Mouse (Mus musculus): Measurements from ENCODE around the gene Ano9.

The Ano9 gene

GRCm38 (mm10) chr7:141117636-141118035 lies at the start of gene Ano9:
Gene Ano9 (minus strand): TSS chr7:141117806.
- POLR2A ChIA-PET, result interaction anchor here in 3 of 4 experiments (0.5 to 1.8 kb wide), 7 partner anchors 25 to 345 kb away, joined by 3 to 6 read pairs (median 4); partner anchors contain the start of gene Rassf7 (in 1 of the 3)
- CTCF ChIA-PET, result interaction anchor here in 2 of 4 experiments (0.7 to 1.1 kb wide), 2 partner anchors 14 to 25 kb away, joined by 3 to 5 read pairs; no protein-coding TSS in a partner anchor

GRCm38 (mm10) chr7:141164850-141165249 lies 47.2 kb upstream of the Ano9 start:
- ChIA-PET POLR2A (interaction anchor here in 3 of 4 experiments (0.6 to 10.4 kb wide), 23 partner anchors 8 to 191 kb away, joined by 3 to 77 read pairs (median 4); partner anchors contain the start of genes Ptdss2 (in 2 of the 3), Rassf7 (in 1 of the 3) and Rnh1 (in 1 of the 3)), CTCF (interaction anchor here in 2 of 4 experiments (0.6 to 2.6 kb wide), 6 partner anchors 12 to 22 kb away, joined by 3 to 6 read pairs (median 4); no protein-coding TSS in a partner anchor)

GRCm38 (mm10) chr7:141164397-141164796 lies 46.8 kb upstream of the Ano9 start:
- CTCF ChIA-PET, result interaction anchor here in 2 of 4 experiments (0.6 to 2.6 kb wide), 7 partner anchors 12 to 261 kb away, joined by 3 to 6 read pairs (median 3); no protein-coding TSS in a partner anchor
- POLR2A ChIA-PET, result interaction anchor here (0.6 to 10.4 kb wide), 30 partner anchors 8 to 191 kb away, joined by 3 to 77 read pairs (median 4); partner anchors contain the start of genes Ptdss2 (in 2 of the 4), Rnh1 (in 2 of the 4), Hras (in 1 of the 4) and Lrrc56 (in 1 of the 4)

GRCm38 (mm10) chr7:141155362-141155761 lies 37.8 kb upstream of the Ano9 start:
- ChIA-PET CTCF (interaction anchor here in 1 of 4 experiments (1.2 kb wide), 1 partner anchor 67 kb away, joined by 3 read pairs; no protein-coding TSS in a partner anchor), POLR2A (interaction anchor here in 2 of 4 experiments (1.3 to 4.6 kb wide), 4 partner anchors 8 to 57 kb away, joined by 3 to 20 read pairs (median 4); no protein-coding TSS in a partner anchor)

- ChIA-PET CTCF (interaction anchor here in 3 of 4 experiments (0.6 to 2.2 kb wide), 10 partner anchors 8 to 353 kb away, joined by 3 to 8 read pairs (median 4); partner anchors contain the start of genes Ptdss2 (in 1 of the 3), Rassf7 (in 1 of the 3) and Sigirr (in 1 of the 3)), POLR2A (interaction anchor here (0.6 to 6.9 kb wide), 52 partner anchors 9 to 328 kb away, joined by 3 to 77 read pairs (median 4); partner anchors contain the start of genes Ptdss2 (in 3 of the 4), Rassf7 (in 2 of the 4), Taldo1 (in 2 of the 4) and B4galnt4 (in 1 of the 4))
Observed at GRCm38 (mm10) chr7:141148639-141149038, 31.0 kb upstream of the Ano9 start.

- POLR2A ChIA-PET, result interaction anchor here in 3 of 4 experiments (0.6 to 6.9 kb wide), 22 partner anchors 11 to 268 kb away, joined by 3 to 77 read pairs (median 8); partner anchors contain the start of genes Ptdss2 (in 3 of the 3), Rassf7 (in 2 of the 3), Sigirr (in 2 of the 3) and B4galnt4 (in 1 of the 3)
Observed at GRCm38 (mm10) chr7:141147044-141147443, 29.4 kb upstream of the Ano9 start.

GRCm38 (mm10) chr7:141146043-141146595 lies 28.5 kb upstream of the Ano9 start:
- ChIA-PET POLR2A (interaction anchor here (0.6 to 6.9 kb wide), 17 partner anchors 11 to 156 kb away, joined by 3 to 77 read pairs (median 5); partner anchors contain the start of genes Ptdss2 (in 2 of the 4), Rassf7 (in 1 of the 4) and Rnh1 (in 1 of the 4)), CTCF (interaction anchor here in 3 of 4 experiments (0.5 to 1.4 kb wide), 4 partner anchors 31 to 1446 kb away, joined by 3 to 5 read pairs (median 4); partner anchors contain the start of gene Odf3 (in 1 of the 3))

More at GRCm38 (mm10) chr7:141147044-141147443, 29.4 kb upstream of the Ano9 start:
- CTCF ChIA-PET, result interaction anchor here in 3 of 4 experiments (0.6 to 1.1 kb wide), 5 partner anchors 24 to 282 kb away, joined by 3 to 5 read pairs (median 3); partner anchors contain the start of gene Cend1 (in 1 of the 3)

GRCm38 (mm10) chr7:141145403-141145802 lies 27.8 kb upstream of the Ano9 start:
- ChIA-PET POLR2A (interaction anchor here in 3 of 4 experiments (0.6 to 6.9 kb wide), 20 partner anchors 11 to 155 kb away, joined by 3 to 77 read pairs (median 4); partner anchors contain the start of genes Ptdss2 (in 1 of the 3), Rassf7 (in 1 of the 3), Rnh1 (in 1 of the 3) and Sigirr (in 1 of the 3)), CTCF (interaction anchor here (0.5 to 1.4 kb wide), 8 partner anchors 13 to 1445 kb away, joined by 3 to 5 read pairs (median 3); partner anchors contain the start of genes Rnh1 (in 2 of the 4) and Odf3 (in 1 of the 4))

- POLR2A ChIA-PET, result interaction anchor here in 2 of 4 experiments (1.0 to 6.9 kb wide), 14 partner anchors 10 to 53 kb away, joined by 3 to 77 read pairs (median 4); partner anchors contain the start of genes Ptdss2 (in 1 of the 2), Rnh1 (in 1 of the 2) and Sigirr (in 1 of the 2)
- CTCF ChIA-PET, result interaction anchor here in 3 of 4 experiments (0.6 to 1.4 kb wide), 7 partner anchors 14 to 229 kb away, joined by 3 to 5 read pairs (median 3); partner anchors contain the start of gene Rnh1 (in 2 of the 3)
Observed at GRCm38 (mm10) chr7:141144650-141145049, 27.0 kb upstream of the Ano9 start.

GRCm38 (mm10) chr7:141143861-141144260 lies 26.3 kb upstream of the Ano9 start:
- POLR2A ChIA-PET, result interaction anchor here in 3 of 4 experiments (0.6 to 1.8 kb wide), 13 partner anchors 9 to 211 kb away, joined by 3 to 7 read pairs (median 4); partner anchors contain the start of genes Ptdss2 (in 2 of the 3), Deaf1 (in 1 of the 3), Rnh1 (in 1 of the 3) and Tmem80 (in 1 of the 3)
- CTCF ChIA-PET, result interaction anchor here in 3 of 4 experiments (0.6 to 1.9 kb wide), 8 partner anchors 9 to 79 kb away, joined by 3 to 9 read pairs (median 4); partner anchors contain the start of genes Hras (in 1 of the 3) and Lrrc56 (in 1 of the 3)

- ChIA-PET CTCF (interaction anchor here (0.6 to 1.9 kb wide), 13 partner anchors 8 to 78 kb away, joined by 3 to 9 read pairs (median 3); partner anchors contain the start of genes Ano9 (in 1 of the 4), Hras (in 1 of the 4), Lrrc56 (in 1 of the 4) and Ptdss2 (in 1 of the 4)), POLR2A (interaction anchor here in 3 of 4 experiments (0.8 to 1.8 kb wide), 17 partner anchors 8 to 81 kb away, joined by 3 to 7 read pairs (median 4); partner anchors contain the start of genes Ptdss2 (in 2 of the 3), Ano9 (in 1 of the 3), Rnh1 (in 1 of the 3) and Sigirr (in 1 of the 3))
Observed at GRCm38 (mm10) chr7:141143112-141143511, 25.5 kb upstream of the Ano9 start.

GRCm38 (mm10) chr7:141141326-141141725 lies 23.7 kb upstream of the Ano9 start:
- POLR2A ChIA-PET, result interaction anchor here in 2 of 4 experiments (0.6 to 0.7 kb wide), 2 partner anchors 399 to 1447 kb away, joined by 3 to 5 read pairs; no protein-coding TSS in a partner anchor
- CTCF ChIA-PET, result no interaction called here

- CTCF ChIA-PET, result interaction anchor here in 2 of 4 experiments (0.6 to 1.4 kb wide), 2 partner anchors 9 to 14 kb away, joined by 4 to 5 read pairs; no protein-coding TSS in a partner anchor
- POLR2A ChIA-PET, result interaction anchor here in 3 of 4 experiments (0.6 to 7.3 kb wide), 15 partner anchors 9 to 223 kb away, joined by 3 to 39 read pairs (median 4); partner anchors contain the start of gene Ptdss2 (in 2 of the 3)
Observed at GRCm38 (mm10) chr7:141131904-141132755, 14.5 kb upstream of the Ano9 start.

- CTCF ChIA-PET, result interaction anchor here in 1 of 4 experiments (1.4 kb wide), 1 partner anchor 8 kb away, joined by 4 read pairs; no protein-coding TSS in a partner anchor
- POLR2A ChIA-PET, result interaction anchor here in 3 of 4 experiments (0.6 to 7.3 kb wide), 13 partner anchors 8 to 224 kb away, joined by 3 to 39 read pairs (median 3); partner anchors contain the start of gene Ptdss2 (in 2 of the 3)
Observed at GRCm38 (mm10) chr7:141131024-141131820, 13.6 kb upstream of the Ano9 start.

GRCm38 (mm10) chr7:141123517-141123856 lies 5.9 kb upstream of the Ano9 start:
- ChIA-PET POLR2A (interaction anchor here (0.6 to 5.2 kb wide), 111 partner anchors 8 to 1934 kb away, joined by 3 to 67 read pairs (median 5); partner anchors contain the start of genes Hras (in 3 of the 4), Lrrc56 (in 3 of the 4), Rassf7 (in 3 of the 4) and Sigirr (in 3 of the 4)), CTCF (interaction anchor here in 3 of 4 experiments (0.6 to 2.4 kb wide), 26 partner anchors 8 to 1536 kb away, joined by 3 to 9 read pairs (median 4); partner anchors contain the start of genes Hras (in 1 of the 3), Lrrc56 (in 1 of the 3) and Sigirr (in 1 of the 3))

Data from embryonic stem cell, embryonic (primary cell).